Mouse (Mus musculus): Measurements from ENCODE around the gene Gm9733. TPM values are rescaled to one million over a fixed set of nuclear protein-coding genes. Genes with fewer than 3 reads are reported as not detected.
A peak's percentile ranks its signal among the peaks of the same experiment; 100 is the strongest.

The Gm9733 gene
- total and polyA plus RNA-seq, 3 experiments, result not detected

DNA sequence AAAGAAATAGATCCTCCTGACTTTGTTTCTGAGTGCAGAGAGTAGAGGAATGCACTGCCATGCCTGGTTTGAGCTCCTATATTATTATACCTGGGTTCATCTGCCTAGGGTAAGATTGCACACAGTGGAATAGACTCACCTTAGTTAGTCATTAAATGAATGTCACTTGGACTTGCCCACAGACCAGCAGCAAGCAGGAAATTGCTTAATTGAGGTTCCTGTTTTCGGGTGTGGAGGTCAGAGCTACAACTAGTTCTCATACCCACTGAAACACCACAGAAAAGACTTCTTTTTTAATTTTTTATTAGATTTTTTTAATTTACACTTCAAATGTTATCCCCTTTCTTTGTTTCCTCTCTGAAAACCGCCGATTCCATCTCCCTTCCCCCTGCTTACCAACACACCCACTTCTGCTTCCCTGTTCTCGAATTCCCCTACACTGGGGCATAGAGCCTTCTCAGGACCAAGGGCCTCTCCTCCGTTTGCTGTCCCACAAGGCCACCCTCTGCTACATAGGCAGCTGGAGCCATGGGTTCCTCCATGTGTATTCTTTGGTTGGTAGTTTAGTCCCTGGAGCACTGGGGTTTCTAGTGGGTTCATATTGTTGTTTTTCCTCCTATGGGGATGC is 56.1 kb downstream of the Gm9733 start:
- Histone ChIP-seq H3K79me2 (ENCODE audit: control insufficient read depth, insufficient read depth, low read length, poor library complexity) (no peaks in the 10 kb centered on the region), H3K27me3 (ENCODE audit: control insufficient read depth in 1 of 2, insufficient read depth in 2 of 2, low read length in 2 of 2) (no peaks in the 10 kb centered on the region), H3K36me3 (ENCODE audit: control insufficient read depth in 1 of 2, insufficient read depth in 2 of 2, low read length in 2 of 2) (no peaks in the 10 kb centered on the region), H3K4me1 (ENCODE audit: control insufficient read depth in 1 of 2, insufficient read depth in 2 of 2, low read length in 2 of 2) (no peaks in the 10 kb centered on the region), H3K27ac (ENCODE audit: control insufficient read depth, low read depth, low read length) (no peak overlapping the region), H3K9ac (ENCODE audit: control insufficient read depth, low read depth, low read length, poor library complexity, severe bottlenecking) (no peak overlapping the region), H3K4me3 (ENCODE audit: control insufficient read depth in 1 of 2, insufficient read depth in 1 of 2, low read depth in 2 of 2, low read length in 2 of 2) (no peak overlapping the region), H3K9me3 (replicated peaks; ENCODE audit: insufficient read depth, low read length) (no peaks in the 10 kb centered on the region)
- no peak for TF ChIP-seq CTCF (IDR thresholded peaks at IDR 0.05 in 2 of 3, conservative IDR thresholded peaks at IDR 0.05 in 1 of 3; ENCODE audit: control insufficient read depth in 1 of 3, insufficient read depth in 1 of 3, low read depth in 2 of 3, low read length in 3 of 3, poor library complexity in 1 of 3, severe bottlenecking in 1 of 3)
- TF ChIP-seq SMC3 (IDR thresholded peaks at IDR 0.05; ENCODE audit: low read depth, low read length), result no peak
- no peak for TF ChIP-seq CHD1 (IDR thresholded peaks at IDR 0.05; ENCODE audit: low read depth, low read length)
- no peak for TF ChIP-seq POLR2A (IDR thresholded peaks at IDR 0.05; ENCODE audit: control insufficient read depth in 1 of 2, insufficient read depth in 1 of 2, low read depth in 1 of 2, low read length in 2 of 2, poor library complexity in 1 of 2)
- TF ChIP-seq ETS1 (IDR thresholded peaks at IDR 0.05; ENCODE audit: low read depth, low read length), result no peak
- TF ChIP-seq MEF2A (IDR thresholded peaks at IDR 0.05; ENCODE audit: extremely low read depth, insufficient replicate concordance, low read depth, low read length, poor library complexity, severe bottlenecking), result no peak
- TF ChIP-seq TBP (IDR thresholded peaks at IDR 0.05; ENCODE audit: low read depth, low read length), result no peak
- TF ChIP-seq MAFK (IDR thresholded peaks at IDR 0.05; ENCODE audit: borderline replicate concordance, low read depth, low read length), result no peak
- TF ChIP-seq RCOR1 (IDR thresholded peaks at IDR 0.05; ENCODE audit: low read depth, low read length), result no peak
- no peak for TF ChIP-seq ZMIZ1 (IDR thresholded peaks at IDR 0.05; ENCODE audit: low read depth, low read length)
- no peak for TF ChIP-seq JUND (IDR thresholded peaks at IDR 0.05; ENCODE audit: low read depth, low read length)
- TF ChIP-seq RAD21 (IDR thresholded peaks at IDR 0.05; ENCODE audit: low read depth, low read length), result no peak
- no peak for TF ChIP-seq HCFC1 (IDR thresholded peaks at IDR 0.05; ENCODE audit: low read depth, low read length)
- no peak for TF ChIP-seq SIN3A (IDR thresholded peaks at IDR 0.05; ENCODE audit: low read length)
- TF ChIP-seq BHLHE40 (IDR thresholded peaks at IDR 0.05; ENCODE audit: borderline replicate concordance, low read depth, low read length), result no peak
- no peak for TF ChIP-seq MAZ (IDR thresholded peaks at IDR 0.05; ENCODE audit: low read depth, low read length)
- TF ChIP-seq UBTF (IDR thresholded peaks at IDR 0.05; ENCODE audit: borderline replicate concordance, insufficient read depth, low read depth, low read length), result no peak
- DNase-seq (ENCODE audit: low read depth, low spot score), result no peak

GRCm38 (mm10) chr3:15264450-15264849 is 67.7 kb downstream of the Gm9733 start:
- H3K4me1 ChIP-seq (ENCODE audit: control insufficient read depth in 1 of 2, insufficient read depth in 2 of 2, low read length in 2 of 2), result no peaks in the 10 kb centered on the region
- DNase-seq (ENCODE audit: low read depth, low spot score), result peak; percentile 69

More at GRCm38 (mm10) chr3:15264450-15264849, 67.7 kb downstream of the Gm9733 start:
- no peak overlapping the region for H3K27ac ChIP-seq (ENCODE audit: control insufficient read depth, low read depth, low read length)
- no peaks in the 10 kb centered on the region for H3K27me3 ChIP-seq (ENCODE audit: control insufficient read depth in 1 of 2, insufficient read depth in 2 of 2, low read length in 2 of 2)
- H3K36me3 ChIP-seq (ENCODE audit: control insufficient read depth in 1 of 2, insufficient read depth in 2 of 2, low read length in 2 of 2), result no peaks in the 10 kb centered on the region
- H3K9me3 ChIP-seq (replicated peaks; ENCODE audit: insufficient read depth, low read length), result no peaks in the 10 kb centered on the region
- TF ChIP-seq RAD21 (IDR thresholded peaks at IDR 0.05; ENCODE audit: low read depth, low read length) (peak; percentile 70), POLR2A (IDR thresholded peaks at IDR 0.05; ENCODE audit: control insufficient read depth in 1 of 2, insufficient read depth in 1 of 2, low read depth in 1 of 2, low read length in 2 of 2, poor library complexity in 1 of 2) (no peak), MYC (IDR thresholded peaks at IDR 0.05; ENCODE audit: low read depth, low read length) (no peak), CTCF (IDR thresholded peaks at IDR 0.05 in 2 of 3, conservative IDR thresholded peaks at IDR 0.05 in 1 of 3; ENCODE audit: control insufficient read depth in 1 of 3, insufficient read depth in 1 of 3, low read depth in 2 of 3, low read length in 3 of 3, poor library complexity in 1 of 3, severe bottlenecking in 1 of 3) (peak; percentile 7 to 68 (median 41); a peak in 4 of 6 replicates), MAFK (IDR thresholded peaks at IDR 0.05; ENCODE audit: borderline replicate concordance, low read depth, low read length) (no peak), ZC3H11A (IDR thresholded peaks at IDR 0.05; ENCODE audit: low read depth, low read length) (peak; percentile 52), SMC3 (IDR thresholded peaks at IDR 0.05; ENCODE audit: low read depth, low read length) (peak; percentile 78), GATA1 (IDR thresholded peaks at IDR 0.05; ENCODE audit: low read depth, low read length) (0 out of 2 replicates have a peak, but pooled peaks have one; percentile 5)
- no peak overlapping the region for H3K9ac ChIP-seq (ENCODE audit: control insufficient read depth, low read depth, low read length, poor library complexity, severe bottlenecking)
- H3K79me2 ChIP-seq (ENCODE audit: control insufficient read depth, insufficient read depth, low read length, poor library complexity), result no peaks in the 10 kb centered on the region
- no peak overlapping the region for H3K4me3 ChIP-seq (ENCODE audit: control insufficient read depth in 1 of 2, insufficient read depth in 1 of 2, low read depth in 2 of 2, low read length in 2 of 2)

All from MEL (cell line).